Mouse (Mus musculus) limb, embryonic 14.5 days (tissue): Measurements from ENCODE around the gene Rgl3. TPM values are rescaled to one million over a fixed set of nuclear protein-coding genes. Genes with fewer than 3 reads are reported as not detected.

Experiments
- ATAC-seq: fragments of 200-750 bp; cut with Nextera tagmentation; 2 replicates; pipeline ENCODE4 v1.8.0; 2017; ENCODE audit warnings: low read depth, moderate number of reproducible peaks, moderate TSS enrichment; ENCODE audit not compliant: low FRiP score
- DNase-seq: peaks from one replicate; pipeline ENCODE4 v3.0.0-alpha.2; 2015; ENCODE audit warnings: low spot score
- H3K27ac ChIP-seq: fragments of 300-500 bp; sonication (generic); replicated peaks from 2 replicates; pipeline ENCODE4 v1.5.1; 2014; ENCODE audit warnings: low read depth, mild to moderate bottlenecking, low read length, moderate library complexity, mixed read lengths
- H3K27me3 ChIP-seq: fragments of 300-500 bp; sonication (generic); 2 replicates; pipeline ENCODE4 v1.6.1; 2014; ENCODE audit warnings: low read length, mixed read lengths; ENCODE audit not compliant: control insufficient read depth, insufficient read depth
- H3K36me3 ChIP-seq: fragments of 300-500 bp; sonication (generic); 2 replicates; pipeline ENCODE4 v1.6.1; 2014; ENCODE audit warnings: mild to moderate bottlenecking, low read length, moderate library complexity, mixed read lengths; ENCODE audit not compliant: control insufficient read depth, insufficient read depth
- H3K4me1 ChIP-seq: fragments of 300-500 bp; sonication (generic); 2 replicates; pipeline ENCODE4 v1.6.1; 2014; ENCODE audit warnings: antibody characterized with exemption, low read length, mixed read lengths; ENCODE audit not compliant: control insufficient read depth, insufficient read depth
- H3K4me2 ChIP-seq: fragments of 300-500 bp; sonication (generic); replicated peaks from 2 replicates; pipeline ENCODE4 v1.6.1; 2014; ENCODE audit warnings: low read depth, mild to moderate bottlenecking, low read length, moderate library complexity; ENCODE audit not compliant: severe bottlenecking
- H3K4me3 ChIP-seq: fragments of 300-500 bp; sonication (generic); replicated peaks from 2 replicates; pipeline ENCODE4 v1.5.1; 2014; ENCODE audit warnings: low read length
- H3K9ac ChIP-seq: fragments of 300-500 bp; sonication (generic); 2 replicates; pipeline ENCODE4 v1.6.1; 2014; ENCODE audit warnings: mild to moderate bottlenecking, low read depth, low read length, moderate library complexity; ENCODE audit not compliant: severe bottlenecking
- H3K9me3 ChIP-seq: fragments of 300-500 bp; sonication (generic); 2 replicates; pipeline ENCODE4 v1.6.1; 2016; ENCODE audit warnings: low read length; ENCODE audit not compliant: control insufficient read depth
- POLR2A ChIP-seq: fragments of 200-500 bp; IDR thresholded peaks from 2 replicates; pipeline ENCODE4 v1.8.0; 2012; ENCODE audit warnings: inconsistent platforms, mild to moderate bottlenecking, moderate library complexity, borderline replicate concordance; ENCODE audit not compliant: insufficient read depth, insufficient read length; ENCODE audit errors: extremely low read depth
- WGBS: fragments of 180-500 bp; shearing (Covaris S2); extraction: QIAGEN DNeasy Blood & Tissue Kit; methylation state at CpG from one replicate; pipeline ENCODE4 v1.1.7; 2014; 5-methylcytosine and 5-hydroxymethylcytosine counted together
- polyA plus RNA-seq, 2 experiments: library from polyadenylated mRNA; depleted of rRNA in 1 of 2; stranded (reverse) in 1 of 2; unstranded in 1 of 2; fragments of >200 nt; fragmentation: Nextera tagmentation in 1 of 2; extraction: Ambion mirVana in 1 of 2; gene quantifications; 2 replicates each; pipeline versions ENCODE4 v1.2.1 to v1.2.3; 2012 to 2014

Rgl3 gene
- polyA plus RNA-seq (2012; rRNA removed) (2.9 and 3.2 TPM in 2 replicates), polyA plus RNA-seq (2014; fragmentation: Nextera tagmentation; extraction: Ambion mirVana) (1.1 and 1.5 TPM in 2 replicates)

GRCm38 (mm10) chr9:21989230-21990110 lies at the start of gene Rgl3:
Gene Rgl3 (minus strand): TSS chr9:21989446.
- peak within 1 kb of the TSS; percentile 38 for H3K4me3 ChIP-seq
- H3K9me3 ChIP-seq = no peaks in the 10 kb centered on the region
- 1% methylated on average over 39 of the region's 42 CpGs for WGBS
- H3K9ac ChIP-seq = peak within 1 kb of the TSS; percentile 45; the same call in 1 of the 2 replicates
- peak within 1 kb of the TSS; percentile 66 for H3K4me2 ChIP-seq
- H3K36me3 ChIP-seq = no peaks in the 10 kb centered on the region
- ATAC-seq (no peak), DNase-seq (no peak)
- peaks cover 61% of the 10 kb centered on the region for H3K27me3 ChIP-seq
- TF ChIP-seq POLR2A = no peak
- peaks cover 9% of the 10 kb centered on the region for H3K4me1 ChIP-seq
- no peak within 1 kb of the TSS for H3K27ac ChIP-seq

GRCm38 (mm10) chr9:22037826-22038225 lies 48.6 kb upstream of the Rgl3 start:
- H3K4me2 ChIP-seq = no peak overlapping the region
- H3K9me3 ChIP-seq = no peaks in the 10 kb centered on the region
- no peak for DNase-seq
- no peak overlapping the region for H3K9ac ChIP-seq
- no peaks in the 10 kb centered on the region for H3K4me1 ChIP-seq
- no peak overlapping the region for H3K4me3 ChIP-seq
- no peak overlapping the region for H3K27ac ChIP-seq
- WGBS = 74% methylated on average over 10 of the region's 10 CpGs
- TF ChIP-seq POLR2A = no peak
- no peak for ATAC-seq
- no peaks in the 10 kb centered on the region for H3K36me3 ChIP-seq
- H3K27me3 ChIP-seq = no peaks in the 10 kb centered on the region

GRCm38 (mm10) chr9:22035300-22036044 lies 46.2 kb upstream of the Rgl3 start:
- Histone ChIP-seq H3K27me3 (no peaks in the 10 kb centered on the region), H3K9me3 (no peaks in the 10 kb centered on the region), H3K4me1 (no peaks in the 10 kb centered on the region), H3K9ac (no peak overlapping the region), H3K4me3 (no peak overlapping the region), H3K4me2 (no peak overlapping the region), H3K36me3 (no peaks in the 10 kb centered on the region), H3K27ac (no peak overlapping the region)
- ATAC-seq (no peak), DNase-seq (no peak)
- 61% methylated on average over 6 of the region's 6 CpGs for WGBS
- TF ChIP-seq POLR2A = no peak

- 87% methylated on average over 9 of the region's 9 CpGs for WGBS
- no peak for DNase-seq
- Histone ChIP-seq H3K4me1 (no peaks in the 10 kb centered on the region), H3K4me2 (no peak overlapping the region), H3K4me3 (no peak overlapping the region), H3K27me3 (no peaks in the 10 kb centered on the region), H3K36me3 (no peaks in the 10 kb centered on the region), H3K9me3 (no peaks in the 10 kb centered on the region), H3K27ac (no peak overlapping the region), H3K9ac (no peak overlapping the region)
- ATAC-seq = no peak
- TF ChIP-seq POLR2A = no peak
Measured at GRCm38 (mm10) chr9:22030386-22030785, 41.1 kb upstream of the Rgl3 start.

- Histone ChIP-seq H3K4me2 (no peak overlapping the region), H3K4me3 (no peak overlapping the region), H3K9ac (no peak overlapping the region), H3K27ac (no peak overlapping the region), H3K4me1 (no peaks in the 10 kb centered on the region), H3K27me3 (no peaks in the 10 kb centered on the region), H3K9me3 (no peaks in the 10 kb centered on the region), H3K36me3 (no peaks in the 10 kb centered on the region)
- DNase-seq = no peak
- no peak for TF ChIP-seq POLR2A
- no peak for ATAC-seq
- 71% methylated on average over 7 of the region's 7 CpGs for WGBS
Measured at GRCm38 (mm10) chr9:22028467-22028866, 39.2 kb upstream of the Rgl3 start.
